Mouse (Mus musculus) MEL (cell line): Measurements from ENCODE around the gene Elavl1. TPM values are rescaled to one million over a fixed set of nuclear protein-coding genes. Genes with fewer than 3 reads are reported as not detected.

Source experiments
- DNase-seq: peaks from one replicate; pipeline ENCODE4 v3.0.0; 2011; ENCODE audit warnings: low read depth, low spot score
- H3K27ac ChIP-seq: 2 replicates; pipeline ENCODE4 v1.5.1; 2012; ENCODE audit warnings: low read depth, mild to moderate bottlenecking, control low read depth, low read length, moderate library complexity; ENCODE audit not compliant: control insufficient read depth
- H3K27me3 ChIP-seq, 2 experiments: fragments of 150-350 bp in 1 of 2; sonication (generic) in 1 of 2; 2 replicates each; pipeline ENCODE4 v1.6.1; 2012; ENCODE audit warnings: low read length in 2 of 2, mild to moderate bottlenecking in 2 of 2, improper control_type of control experiment in 1 of 2, moderate library complexity in 1 of 2; ENCODE audit not compliant: insufficient read depth in 2 of 2, control insufficient read depth in 1 of 2
- H3K36me3 ChIP-seq, 2 experiments: 2 replicates each; pipeline ENCODE4 v1.6.1; 2012 to 2014; ENCODE audit warnings: low read length in 2 of 2, improper control_type of control experiment in 1 of 2, inconsistent platforms in 1 of 2, mild to moderate bottlenecking in 1 of 2; ENCODE audit not compliant: insufficient read depth in 2 of 2, control insufficient read depth in 1 of 2
- H3K4me1 ChIP-seq, 2 experiments: fragments of 150-350 bp in 1 of 2; sonication (generic) in 1 of 2; 2 replicates each; pipeline ENCODE4 v1.6.1; 2012; ENCODE audit warnings: low read length in 2 of 2, improper control_type of control experiment in 1 of 2, mild to moderate bottlenecking in 1 of 2; ENCODE audit not compliant: insufficient read depth in 2 of 2, control insufficient read depth in 1 of 2
- H3K4me3 ChIP-seq, 2 experiments: fragments of 150-350 bp in 1 of 2; sonication (generic) in 1 of 2; 2 replicates each; pipeline ENCODE4 v1.5.1; 2012; ENCODE audit warnings: low read depth in 2 of 2, low read length in 2 of 2, mild to moderate bottlenecking in 2 of 2, moderate library complexity in 2 of 2, control low read depth in 1 of 2, improper control_type of control experiment in 1 of 2; ENCODE audit not compliant: control insufficient read depth in 1 of 2, insufficient read depth in 1 of 2
- H3K79me2 ChIP-seq: 2 replicates; pipeline ENCODE4 v1.6.1; 2012; ENCODE audit warnings: mild to moderate bottlenecking, low read length, moderate library complexity; ENCODE audit not compliant: control insufficient read depth, poor library complexity, insufficient read depth
- H3K9ac ChIP-seq: 2 replicates; pipeline ENCODE4 v1.6.1; 2012; ENCODE audit warnings: low read depth, mild to moderate bottlenecking, control low read depth, low read length, moderate library complexity; ENCODE audit not compliant: control insufficient read depth, poor library complexity, severe bottlenecking
- H3K9me3 ChIP-seq: fragments of 150-350 bp; sonication (generic); replicated peaks from 2 replicates; pipeline ENCODE4 v1.6.1; 2012; ENCODE audit warnings: mild to moderate bottlenecking, low read length, improper control_type of control experiment, moderate library complexity; ENCODE audit not compliant: insufficient read depth
- BHLHE40 ChIP-seq: IDR thresholded peaks from 2 replicates; pipeline ENCODE4 v1.6.1; 2012; ENCODE audit warnings: low read depth, mild to moderate bottlenecking, inconsistent platforms, low read length, improper control_type of control experiment, borderline replicate concordance
- CHD1 ChIP-seq: IDR thresholded peaks from 2 replicates; pipeline ENCODE4 v1.6.1; 2012; ENCODE audit warnings: low read depth, mild to moderate bottlenecking, inconsistent platforms, low read length, improper control_type of control experiment
- CHD2 ChIP-seq: IDR thresholded peaks from 2 replicates; pipeline ENCODE4 v1.6.1; 2011; ENCODE audit warnings: low read length, improper control_type of control experiment
- E2F4 ChIP-seq: IDR thresholded peaks from 2 replicates; pipeline ENCODE4 v1.6.1; 2011; ENCODE audit warnings: low read depth, low read length, improper control_type of control experiment, borderline replicate concordance
- EP300 ChIP-seq, 2 experiments: IDR thresholded peaks; 2 replicates each; pipeline ENCODE4 v1.6.1; 2011; ENCODE audit warnings: improper control_type of control experiment in 2 of 2, low read length in 2 of 2, low read depth in 1 of 2, mild to moderate bottlenecking in 1 of 2
- ETS1 ChIP-seq: IDR thresholded peaks from 2 replicates; pipeline ENCODE4 v1.6.1; 2012; ENCODE audit warnings: low read depth, mild to moderate bottlenecking, inconsistent platforms, low read length, improper control_type of control experiment, moderate library complexity
- GATA1 ChIP-seq: IDR thresholded peaks from 2 replicates; pipeline ENCODE4 v1.6.1; 2011; ENCODE audit warnings: low read depth, low read length, improper control_type of control experiment
- HCFC1 ChIP-seq: IDR thresholded peaks from 2 replicates; pipeline ENCODE4 v1.6.1; 2012; ENCODE audit warnings: low read depth, mild to moderate bottlenecking, inconsistent platforms, low read length, improper control_type of control experiment, moderate library complexity
- JUND ChIP-seq: IDR thresholded peaks from 2 replicates; pipeline ENCODE4 v1.6.1; 2011; ENCODE audit warnings: low read depth, mild to moderate bottlenecking, improper control_type of control experiment, low read length
- MAFK ChIP-seq: IDR thresholded peaks from 2 replicates; pipeline ENCODE4 v1.6.1; 2011; ENCODE audit warnings: low read depth, mild to moderate bottlenecking, low read length, improper control_type of control experiment, borderline replicate concordance
- MAX ChIP-seq: IDR thresholded peaks from 2 replicates; pipeline ENCODE4 v1.6.1; 2011; ENCODE audit warnings: low read length, improper control_type of control experiment
- MAZ ChIP-seq: IDR thresholded peaks from 2 replicates; pipeline ENCODE4 v1.6.1; 2012; ENCODE audit warnings: low read depth, mild to moderate bottlenecking, inconsistent platforms, low read length, improper control_type of control experiment
- MEF2A ChIP-seq: IDR thresholded peaks from 2 replicates; pipeline ENCODE4 v1.6.1; 2014; ENCODE audit warnings: low read depth, mild to moderate bottlenecking, inconsistent platforms, low read length, improper control_type of control experiment; ENCODE audit not compliant: poor library complexity, insufficient replicate concordance, severe bottlenecking; ENCODE audit errors: extremely low read depth
- MXI1 ChIP-seq: IDR thresholded peaks from 2 replicates; pipeline ENCODE4 v1.6.1; 2011; ENCODE audit warnings: mild to moderate bottlenecking, low read depth, low read length, improper control_type of control experiment
- MYB ChIP-seq: IDR thresholded peaks from 2 replicates; pipeline ENCODE4 v1.6.1; 2011; ENCODE audit warnings: mild to moderate bottlenecking, low read depth, low read length, improper control_type of control experiment
- NELFE ChIP-seq: IDR thresholded peaks from 2 replicates; pipeline ENCODE4 v1.6.1; 2011; ENCODE audit warnings: low read depth, low read length, improper control_type of control experiment
- NRF1 ChIP-seq: IDR thresholded peaks from 2 replicates; pipeline ENCODE4 v1.6.1; 2014; ENCODE audit warnings: low read depth, mild to moderate bottlenecking, inconsistent platforms, low read length, improper control_type of control experiment, moderate library complexity; ENCODE audit not compliant: poor library complexity, insufficient read depth, severe bottlenecking
- POLR2AphosphoS2 ChIP-seq: IDR thresholded peaks from 2 replicates; pipeline ENCODE4 v1.6.1; 2011; ENCODE audit warnings: low read length, improper control_type of control experiment
- POLR2AphosphoS5 ChIP-seq: IDR thresholded peaks from 2 replicates; pipeline ENCODE4 v1.6.1; 2012; ENCODE audit warnings: low read depth, borderline replicate concordance, mild to moderate bottlenecking, inconsistent platforms, low read length, moderate library complexity, mixed read lengths
- RCOR1 ChIP-seq: IDR thresholded peaks from 2 replicates; pipeline ENCODE4 v1.6.1; 2012; ENCODE audit warnings: low read depth, mild to moderate bottlenecking, inconsistent platforms, low read length, improper control_type of control experiment
- SIN3A ChIP-seq: IDR thresholded peaks from 2 replicates; pipeline ENCODE4 v1.6.1; 2012; ENCODE audit warnings: low read length, improper control_type of control experiment, inconsistent platforms
- SMC3 ChIP-seq: IDR thresholded peaks from 2 replicates; pipeline ENCODE4 v1.6.1; 2011; ENCODE audit warnings: low read depth, low read length, improper control_type of control experiment
- TBP ChIP-seq: IDR thresholded peaks from 2 replicates; pipeline ENCODE4 v1.8.0; 2011; ENCODE audit warnings: low read depth, low read length, improper control_type of control experiment
- UBTF ChIP-seq: IDR thresholded peaks from 2 replicates; pipeline ENCODE4 v1.6.1; 2012; ENCODE audit warnings: low read depth, mild to moderate bottlenecking, inconsistent platforms, low read length, improper control_type of control experiment, moderate library complexity, borderline replicate concordance; ENCODE audit not compliant: insufficient read depth
- USF1 ChIP-seq: IDR thresholded peaks from 2 replicates; pipeline ENCODE4 v1.6.1; 2014; ENCODE audit warnings: low read depth, mild to moderate bottlenecking, inconsistent platforms, low read length, improper control_type of control experiment, moderate library complexity
- USF2 ChIP-seq, 2 experiments: IDR thresholded peaks; 2 replicates each; pipeline ENCODE4 v1.6.1; 2011 to 2012; ENCODE audit warnings: improper control_type of control experiment in 2 of 2, low read length in 2 of 2, borderline replicate concordance in 1 of 2, inconsistent platforms in 1 of 2, low read depth in 1 of 2, mild to moderate bottlenecking in 1 of 2; ENCODE audit not compliant: insufficient read depth in 1 of 2
- ZKSCAN1 ChIP-seq: IDR thresholded peaks from 2 replicates; pipeline ENCODE4 v1.6.1; 2012; ENCODE audit warnings: low read depth, mild to moderate bottlenecking, inconsistent platforms, low read length, improper control_type of control experiment, moderate library complexity
- ZMIZ1 ChIP-seq: IDR thresholded peaks from 2 replicates; pipeline ENCODE4 v1.6.1; 2012; ENCODE audit warnings: low read depth, mild to moderate bottlenecking, inconsistent platforms, low read length, improper control_type of control experiment, moderate library complexity
- polyA plus RNA-seq, 2 experiments: library from polyadenylated mRNA; stranded (reverse) in 1 of 2; unstranded in 1 of 2; fragments of >175 nt in 1 of 2; fragments of >200 nt in 1 of 2; gene quantifications; 2 replicates each; pipeline versions ENCODE4 v1.2.1 to v1.2.4; 2012; ENCODE audit warnings: low replicate concordance in 2 of 2, low read depth in 1 of 2; ENCODE audit not compliant: insufficient read length in 2 of 2, insufficient read depth in 1 of 2, missing spikeins in 1 of 2
- total RNA-seq: library from RNA; depleted of rRNA; stranded (reverse); fragments of 300-350 nt; gene quantifications from 2 replicates; pipeline ENCODE4 v1.2.3, GENCODE M21; 2012

The Elavl1 gene
- total and polyA plus RNA-seq, 3 experiments = 64.2 to 77.4 TPM; not detected in 1

- Histone ChIP-seq H3K79me2 (peaks cover 88% of the 10 kb centered on the region), H3K36me3 (peaks cover 32 to 52% of the 10 kb centered on the region in 2 experiments), H3K27me3 (no peaks in the 10 kb centered on the region), H3K4me3 (no peak overlapping the region), H3K27ac (no peak overlapping the region), H3K9ac (no peak overlapping the region), H3K9me3 (no peaks in the 10 kb centered on the region), H3K4me1 (peaks cover 16 to 20% of the 10 kb centered on the region in 2 experiments)
- TF ChIP-seq JUND (no peak), CHD2 (no peak), CHD1 (no peak), NELFE (no peak), ZMIZ1 (no peak), ETS1 (peak; percentile 38; the same call in 1 of the 2 replicates), POLR2AphosphoS5 (no peak), USF2 (IDR thresholded peaks at IDR 0.05; ENCODE audit: borderline replicate concordance in 1 of 2, insufficient read depth in 1 of 2, low read depth in 1 of 2, low read length in 2 of 2) (no peak), MYB (no peak), E2F4 (no peak), EP300 (IDR thresholded peaks at IDR 0.05; ENCODE audit: low read depth in 1 of 2, low read length in 2 of 2) (0 out of 4 replicates have a peak, but pooled peaks of 1 of the 2 experiments have one; percentile 13), POLR2AphosphoS2 (no peak), SMC3 (no peak), RCOR1 (no peak), MXI1 (peak; percentile 63; the same call in 1 of the 2 replicates), MAX (no peak), UBTF (no peak), MAFK (no peak), GATA1 (no peak), BHLHE40 (peak; percentile 91), HCFC1 (no peak), SIN3A (0 out of 2 replicates have a peak, but pooled peaks have one; percentile 12), TBP (no peak), USF1 (no peak), MEF2A (no peak), NRF1 (no peak), MAZ (no peak), ZKSCAN1 (no peak)
- no peak for DNase-seq
Measured at GRCm38 (mm10) chr8:4319573-4319872, 5.7 kb downstream of the Elavl1 start.
